Mouse (Mus musculus): Measurements from ENCODE around the gene Cox10. TPM values are rescaled to one million over a fixed set of nuclear protein-coding genes. Genes with fewer than 3 reads are reported as not detected.

Cox10 gene
- total and polyA plus RNA-seq, 3 experiments, result 23.4 to 60.3 (median 35.2) TPM

GRCm38 (mm10) chr11:64093058-64093457 is 13.8 kb upstream of the Cox10 start:
- H3K9ac ChIP-seq (ENCODE audit: insufficient read depth, low read depth), result no peak overlapping the region
- H3K27ac ChIP-seq (ENCODE audit: insufficient read depth, low read depth), result no peak overlapping the region
- peak; percentile 31 for DNase-seq (ENCODE audit: extremely low read depth)
- H3K27me3 ChIP-seq (replicated peaks), result no peaks in the 10 kb centered on the region
- peaks cover 0 to 3% of the 10 kb centered on the region in 2 experiments for H3K36me3 ChIP-seq (replicated peaks in 1 of 2; ENCODE audit: control insufficient read depth in 1 of 2, insufficient read depth in 1 of 2, low read length in 1 of 2)
- peak overlapping the region; percentile 6; the same call in 1 of the 2 replicates for H3K4me2 ChIP-seq (ENCODE audit: insufficient read depth, low read depth, poor library complexity, severe bottlenecking)
- in situ Hi-C loops (cut with MboI; ENCODE audit: low pct_ligation_motif_present, low pct_unique_long_range_greater_than_20kb, low sequenced_read_pairs) (no loop called here), dilution Hi-C loops (cut with MboI; ENCODE audit: extremely low pct_ligation_motif_present, extremely low pct_unique_long_range_greater_than_20kb, low sequenced_read_pairs) (no loop called here)
- H3K79me2 ChIP-seq (replicated peaks; ENCODE audit: control insufficient read depth, extremely low read depth, insufficient read depth, poor library complexity, severe bottlenecking), result no peaks in the 10 kb centered on the region
- TF ChIP-seq MAFK (IDR thresholded peaks at IDR 0.05; ENCODE audit: insufficient replicate concordance, low read length), result no peak
- no peak for TF ChIP-seq UBTF (IDR thresholded peaks at IDR 0.05; ENCODE audit: low read depth, low read length)
- TF ChIP-seq MAX (IDR thresholded peaks at IDR 0.05; ENCODE audit: low read length), result 0 out of 2 replicates have a peak, but pooled peaks have one; percentile 21
- no peak for TF ChIP-seq JUND (conservative IDR thresholded peaks at IDR 0.05; ENCODE audit: low read depth, low read length)
- TF ChIP-seq PAX5 (IDR thresholded peaks at IDR 0.05; ENCODE audit: low read length), result no peak
- no peak for TF ChIP-seq EP300 (IDR thresholded peaks at IDR 0.05; ENCODE audit: low read length)
- peak; percentile 42; the same call in 1 of the 2 replicates for TF ChIP-seq USF2 (conservative IDR thresholded peaks at IDR 0.05; ENCODE audit: low read depth, low read length)
- TF ChIP-seq BHLHE40 (IDR thresholded peaks at IDR 0.05; ENCODE audit: low read depth, low read length), result peak; percentile 69
- TF ChIP-seq TCF12 (IDR thresholded peaks at IDR 0.05; ENCODE audit: low read depth, low read length), result no peak
- no peak for TF ChIP-seq KAT2A (IDR thresholded peaks at IDR 0.05; ENCODE audit: insufficient replicate concordance, low read length)
- peak; percentile 61 for TF ChIP-seq USF1 (IDR thresholded peaks at IDR 0.05; ENCODE audit: low read depth, low read length)
- TF ChIP-seq RCOR1 (conservative IDR thresholded peaks at IDR 0.05; ENCODE audit: low read depth, low read length), result no peak
- no peak for TF ChIP-seq CHD2 (IDR thresholded peaks at IDR 0.05; ENCODE audit: low read length)
- peaks cover 10 to 15% of the 10 kb centered on the region in 2 experiments for H3K4me1 ChIP-seq (ENCODE audit: control insufficient read depth in 1 of 2, insufficient read depth in 2 of 2)
- H3K4me3 ChIP-seq (replicated peaks in 1 of 3; ENCODE audit: low read depth in 2 of 3, low read length in 2 of 3, poor library complexity in 1 of 3), result peak overlapping the region in 1 of 3 experiments; percentile 19
- no peaks in the 10 kb centered on the region for H3K9me3 ChIP-seq (replicated peaks; ENCODE audit: low read length)

- dilution Hi-C loops (cut with MboI; ENCODE audit: extremely low pct_ligation_motif_present, extremely low pct_unique_long_range_greater_than_20kb, low sequenced_read_pairs) (no loop called here), in situ Hi-C loops (cut with MboI; ENCODE audit: low pct_ligation_motif_present, low pct_unique_long_range_greater_than_20kb, low sequenced_read_pairs) (no loop called here)
- no peak for TF ChIP-seq USF1 (IDR thresholded peaks at IDR 0.05; ENCODE audit: low read depth, low read length)
- TF ChIP-seq CHD2 (IDR thresholded peaks at IDR 0.05; ENCODE audit: low read length), result no peak
- TF ChIP-seq HCFC1 (IDR thresholded peaks at IDR 0.05; ENCODE audit: low read depth, low read length), result no peak
- TF ChIP-seq NELFE (IDR thresholded peaks at IDR 0.05; ENCODE audit: low read depth, low read length), result no peak
- TF ChIP-seq ZNF384 (IDR thresholded peaks at IDR 0.05; ENCODE audit: low read depth, low read length), result no peak
- no peak for TF ChIP-seq MYC (IDR thresholded peaks at IDR 0.05; ENCODE audit: low read depth, low read length)
- no peak for TF ChIP-seq JUND (conservative IDR thresholded peaks at IDR 0.05; ENCODE audit: low read depth, low read length)
- no peak for TF ChIP-seq ELF1 (IDR thresholded peaks at IDR 0.05; ENCODE audit: low read depth, low read length)
- no peak for TF ChIP-seq RAD21 (IDR thresholded peaks at IDR 0.05; ENCODE audit: low read depth, low read length)
- no peak overlapping the region for H3K4me2 ChIP-seq (ENCODE audit: insufficient read depth, low read depth, poor library complexity, severe bottlenecking)
- H3K9me3 ChIP-seq (replicated peaks; ENCODE audit: low read length), result no peaks in the 10 kb centered on the region
- H3K27ac ChIP-seq (ENCODE audit: insufficient read depth, low read depth), result no peak overlapping the region
- DNase-seq (ENCODE audit: extremely low read depth), result no peak
- peaks cover 10 to 11% of the 10 kb centered on the region in 2 experiments for H3K4me1 ChIP-seq (ENCODE audit: control insufficient read depth in 1 of 2, insufficient read depth in 2 of 2)
- no peak overlapping the region for H3K4me3 ChIP-seq (replicated peaks in 1 of 3; ENCODE audit: low read depth in 2 of 3, low read length in 2 of 3, poor library complexity in 1 of 3)
- no peak overlapping the region for H3K9ac ChIP-seq (ENCODE audit: insufficient read depth, low read depth)
- peaks cover 0 to 11% of the 10 kb centered on the region in 2 experiments for H3K36me3 ChIP-seq (replicated peaks in 1 of 2; ENCODE audit: control insufficient read depth in 1 of 2, insufficient read depth in 1 of 2, low read length in 1 of 2)
- H3K27me3 ChIP-seq (replicated peaks), result no peaks in the 10 kb centered on the region
- H3K79me2 ChIP-seq (replicated peaks; ENCODE audit: control insufficient read depth, extremely low read depth, insufficient read depth, poor library complexity, severe bottlenecking), result no peaks in the 10 kb centered on the region
These were observed 11.9 kb upstream of the Cox10 start for GRCm38 (mm10) chr11:64091150-64091549.

Data from CH12.LX (cell line).